Mouse (Mus musculus): ENCODE measurements around the gene Gm7361. TPM values are rescaled to one million over a fixed set of nuclear protein-coding genes. Genes with fewer than 3 reads are reported as not detected.

Gm7361 gene
- polyA plus RNA-seq, 1 experiment from 2014 or later, result not detected

DNA sequence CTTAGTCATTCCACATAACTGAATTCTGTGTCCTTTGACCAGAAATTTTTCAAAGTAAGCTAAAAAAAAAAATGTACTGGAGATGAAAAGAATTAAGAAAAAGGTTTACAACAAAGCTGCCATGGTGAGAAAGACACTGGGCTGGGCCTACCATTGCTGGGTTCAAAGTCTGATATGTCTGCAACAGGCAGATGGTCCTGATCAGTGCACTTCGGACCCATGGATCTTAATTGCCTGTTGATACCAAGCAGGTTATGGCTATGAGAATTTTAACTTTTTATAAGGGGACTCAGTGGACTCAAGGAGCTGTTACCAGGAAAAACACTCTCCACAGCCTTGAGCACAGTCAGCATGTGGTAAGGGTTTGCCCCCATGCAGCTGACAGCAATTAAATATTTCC lies 25.9 kb downstream of the Gm7361 start:
- Histone ChIP-seq H3K36me3 (ENCODE audit: insufficient read depth, low read length) (no peaks in the 10 kb centered on the region), H3K9me3 (ENCODE audit: low read length) (no peaks in the 10 kb centered on the region), H3K27me3 (replicated peaks; ENCODE audit: insufficient read depth, low read length) (no peaks in the 10 kb centered on the region), H3K4me2 (replicated peaks; ENCODE audit: low read depth, low read length) (no peak overlapping the region), H3K4me3 (ENCODE audit: low read depth, low read length) (no peak overlapping the region), H3K9ac (replicated peaks; ENCODE audit: low read depth) (no peak overlapping the region), H3K4me1 (ENCODE audit: insufficient read depth, low read depth, low read length) (no peaks in the 10 kb centered on the region), H3K27ac (ENCODE audit: low read length) (no peak overlapping the region)
- no peak for TF ChIP-seq CTCF (IDR thresholded peaks at IDR 0.05)
- no peak for TF ChIP-seq EP300 (IDR thresholded peaks at IDR 0.05)
- ATAC-seq, result no peak
- 85% methylated on average over 1 of the region's 1 CpGs for WGBS
- no peak for DNase-seq (ENCODE audit: low spot score)

- H3K9me3 ChIP-seq (ENCODE audit: low read length), result no peaks in the 10 kb centered on the region
- no peaks in the 10 kb centered on the region for H3K4me1 ChIP-seq (ENCODE audit: insufficient read depth, low read depth, low read length)
- no peak overlapping the region for H3K4me3 ChIP-seq (ENCODE audit: low read depth, low read length)
- DNase-seq (ENCODE audit: low spot score) (no peak), ATAC-seq (no peak)
- H3K9ac ChIP-seq (replicated peaks; ENCODE audit: low read depth), result no peak overlapping the region
- H3K4me2 ChIP-seq (replicated peaks; ENCODE audit: low read depth, low read length), result no peak overlapping the region
- no peaks in the 10 kb centered on the region for H3K36me3 ChIP-seq (ENCODE audit: insufficient read depth, low read length)
- H3K27me3 ChIP-seq (replicated peaks; ENCODE audit: insufficient read depth, low read length), result no peaks in the 10 kb centered on the region
- TF ChIP-seq EP300 (IDR thresholded peaks at IDR 0.05), result no peak
- TF ChIP-seq CTCF (IDR thresholded peaks at IDR 0.05), result no peak
- H3K27ac ChIP-seq (ENCODE audit: low read length), result no peak overlapping the region
- WGBS, result 46% methylated on average over 1 of the region's 1 CpGs
These were observed 34.1 kb downstream of the Gm7361 start for GRCm38 (mm10) chr5:26291621-26292020.

DNA sequence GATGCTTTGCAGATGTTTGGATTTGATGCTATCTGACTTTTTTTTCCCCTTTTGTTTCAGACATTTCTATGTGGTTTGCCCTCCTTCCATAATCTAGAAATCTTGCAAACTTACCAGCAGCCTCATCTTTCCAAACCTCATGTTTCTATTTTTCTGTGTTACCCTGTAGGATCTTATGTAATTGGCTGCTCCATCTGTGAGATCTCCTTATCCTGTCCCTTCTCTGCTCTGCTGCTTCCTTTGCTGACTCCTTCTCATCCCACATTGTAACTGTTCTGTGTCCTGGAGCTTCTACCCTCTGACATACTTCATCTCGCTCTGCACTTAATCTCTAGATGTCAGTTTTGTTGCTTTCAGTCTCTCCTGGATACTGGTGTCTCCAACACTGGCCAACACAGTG lies 35.8 kb downstream of the Gm7361 start:
- H3K9me3 ChIP-seq (ENCODE audit: low read length), result no peaks in the 10 kb centered on the region
- no peak overlapping the region for H3K27ac ChIP-seq (ENCODE audit: low read length)
- no peaks in the 10 kb centered on the region for H3K36me3 ChIP-seq (ENCODE audit: insufficient read depth, low read length)
- H3K4me3 ChIP-seq (ENCODE audit: low read depth, low read length), result no peak overlapping the region
- ATAC-seq (no peak), DNase-seq (ENCODE audit: low spot score) (no peak)
- H3K9ac ChIP-seq (replicated peaks; ENCODE audit: low read depth), result no peak overlapping the region
- no peaks in the 10 kb centered on the region for H3K27me3 ChIP-seq (replicated peaks; ENCODE audit: insufficient read depth, low read length)
- 52% methylated on average over 1 of the region's 1 CpGs for WGBS
- H3K4me1 ChIP-seq (ENCODE audit: insufficient read depth, low read depth, low read length), result no peaks in the 10 kb centered on the region
- no peak overlapping the region for H3K4me2 ChIP-seq (replicated peaks; ENCODE audit: low read depth, low read length)
- TF ChIP-seq CTCF (IDR thresholded peaks at IDR 0.05) (no peak), EP300 (IDR thresholded peaks at IDR 0.05) (no peak)

Other genes with a start within 250 kb of the Gm7361 start
- gene Gm5862, start 234.8 kb upstream of the Gm7361 start, polyA plus RNA-seq (2015; fragmentation: Nextera tagmentation; extraction: Ambion mirVana), result not detected in 2 replicates
- gene Speer4a, start 218.1 kb upstream of the Gm7361 start, polyA plus RNA-seq (2015; fragmentation: Nextera tagmentation; extraction: Ambion mirVana), result not detected in 2 replicates
- not detected in 2 replicates for gene Gm7347, start 199.1 kb upstream of the Gm7361 start, polyA plus RNA-seq (2015; fragmentation: Nextera tagmentation; extraction: Ambion mirVana)
- gene Gm10471, start 168.4 kb upstream of the Gm7361 start, polyA plus RNA-seq (2015; fragmentation: Nextera tagmentation; extraction: Ambion mirVana), result not detected in 2 replicates
- gene 5031410I06Rik, start 152.3 kb upstream of the Gm7361 start, polyA plus RNA-seq (2015; fragmentation: Nextera tagmentation; extraction: Ambion mirVana), result not detected in 2 replicates
- not detected in 2 replicates for gene Gm10220, start 136.3 kb upstream of the Gm7361 start, polyA plus RNA-seq (2015; fragmentation: Nextera tagmentation; extraction: Ambion mirVana)

Data from lung, postnatal 0 days (tissue).